Mouse (Mus musculus): ENCODE data around the gene Iqgap2. TPM values are rescaled to one million over a fixed set of nuclear protein-coding genes. Genes with fewer than 3 reads are reported as not detected.
A peak's percentile ranks its signal among the peaks of the same experiment; 100 is the strongest.

Iqgap2 gene
- polyA plus RNA-seq, 1 experiment from 2014 or later: 9.8 TPM

- Histone ChIP-seq H3K4me3 (ENCODE audit: low read depth, low read length) (no peak overlapping the region), H3K36me3 (ENCODE audit: insufficient read depth) (no peaks in the 10 kb centered on the region), H3K9me3 (ENCODE audit: low read depth, low read length) (no peaks in the 10 kb centered on the region), H3K9ac (no peak overlapping the region), H3K27ac (ENCODE audit: low read depth) (no peak overlapping the region), H3K4me2 (no peak overlapping the region), H3K27me3 (ENCODE audit: insufficient read depth, low read length) (no peaks in the 10 kb centered on the region), H3K4me1 (ENCODE audit: insufficient read depth) (peaks cover 6% of the 10 kb centered on the region)
- 76% methylated on average over 2 of the region's 2 CpGs for WGBS
- ATAC-seq (ENCODE audit: insufficient read depth): no peak
- DNase-seq: no peak
- no peak for TF ChIP-seq CTCF (IDR thresholded peaks at IDR 0.05; ENCODE audit: low read depth)
Observed at GRCm38 (mm10) chr13:95759810-95760209, 131.9 kb downstream of the Iqgap2 start.

- H3K27ac ChIP-seq (ENCODE audit: low read depth): no peak overlapping the region
- H3K27me3 ChIP-seq (ENCODE audit: insufficient read depth, low read length): no peaks in the 10 kb centered on the region
- 79% methylated on average over 5 of the region's 5 CpGs for WGBS
- no peaks in the 10 kb centered on the region for H3K36me3 ChIP-seq (ENCODE audit: insufficient read depth)
- no peak overlapping the region for H3K9ac ChIP-seq
- no peak overlapping the region for H3K4me3 ChIP-seq (ENCODE audit: low read depth, low read length)
- DNase-seq (no peak), ATAC-seq (ENCODE audit: insufficient read depth) (no peak)
- H3K4me2 ChIP-seq: no peak overlapping the region
- TF ChIP-seq CTCF (IDR thresholded peaks at IDR 0.05; ENCODE audit: low read depth): no peak
- H3K9me3 ChIP-seq (ENCODE audit: low read depth, low read length): no peaks in the 10 kb centered on the region
- H3K4me1 ChIP-seq (ENCODE audit: insufficient read depth): no peaks in the 10 kb centered on the region
Observed at GRCm38 (mm10) chr13:95754285-95754684, 137.4 kb downstream of the Iqgap2 start.

GRCm38 (mm10) chr13:95752386-95752785 is 139.3 kb downstream of the Iqgap2 start:
- no peak for ATAC-seq (ENCODE audit: insufficient read depth)
- Histone ChIP-seq H3K27me3 (ENCODE audit: insufficient read depth, low read length) (no peaks in the 10 kb centered on the region), H3K9ac (no peak overlapping the region), H3K4me2 (no peak overlapping the region), H3K4me1 (ENCODE audit: insufficient read depth) (0 out of 2 replicates have a peak, but pooled peaks cover 3% of the 10 kb centered on the region), H3K9me3 (ENCODE audit: low read depth, low read length) (no peaks in the 10 kb centered on the region), H3K4me3 (ENCODE audit: low read depth, low read length) (no peak overlapping the region), H3K27ac (ENCODE audit: low read depth) (no peak overlapping the region), H3K36me3 (ENCODE audit: insufficient read depth) (no peaks in the 10 kb centered on the region)
- TF ChIP-seq CTCF (IDR thresholded peaks at IDR 0.05; ENCODE audit: low read depth): no peak
- 70% methylated on average over 9 of the region's 9 CpGs for WGBS
- no peak for DNase-seq

GRCm38 (mm10) chr13:95747541-95747940 is 144.2 kb downstream of the Iqgap2 start:
- Histone ChIP-seq H3K27ac (ENCODE audit: low read depth) (no peak overlapping the region), H3K4me1 (ENCODE audit: insufficient read depth) (peaks cover 27% of the 10 kb centered on the region)

GRCm38 (mm10) chr13:95747101-95747500 is 144.6 kb downstream of the Iqgap2 start:
- Histone ChIP-seq H3K27ac (ENCODE audit: low read depth) (no peak overlapping the region), H3K36me3 (ENCODE audit: insufficient read depth) (no peaks in the 10 kb centered on the region), H3K9ac (no peak overlapping the region), H3K4me3 (ENCODE audit: low read depth, low read length) (no peak overlapping the region), H3K9me3 (ENCODE audit: low read depth, low read length) (no peaks in the 10 kb centered on the region), H3K4me2 (no peak overlapping the region), H3K4me1 (ENCODE audit: insufficient read depth) (peaks cover 31% of the 10 kb centered on the region), H3K27me3 (ENCODE audit: insufficient read depth, low read length) (no peaks in the 10 kb centered on the region)
- ATAC-seq (ENCODE audit: insufficient read depth) (no peak), DNase-seq (peak; percentile 23)
- 63% methylated on average over 7 of the region's 7 CpGs for WGBS
- TF ChIP-seq CTCF (IDR thresholded peaks at IDR 0.05; ENCODE audit: low read depth): no peak

More at GRCm38 (mm10) chr13:95747541-95747940, 144.2 kb downstream of the Iqgap2 start:
- H3K4me2 ChIP-seq: no peak overlapping the region
- no peaks in the 10 kb centered on the region for H3K27me3 ChIP-seq (ENCODE audit: insufficient read depth, low read length)
- no peaks in the 10 kb centered on the region for H3K9me3 ChIP-seq (ENCODE audit: low read depth, low read length)
- no peak overlapping the region for H3K9ac ChIP-seq
- no peak for ATAC-seq (ENCODE audit: insufficient read depth)
- H3K36me3 ChIP-seq (ENCODE audit: insufficient read depth): no peaks in the 10 kb centered on the region
- WGBS: 28% methylated on average over 11 of the region's 11 CpGs
- no peak for TF ChIP-seq CTCF (IDR thresholded peaks at IDR 0.05; ENCODE audit: low read depth)
- peak; percentile 47 for DNase-seq
- no peak overlapping the region for H3K4me3 ChIP-seq (ENCODE audit: low read depth, low read length)

GRCm38 (mm10) chr13:95746509-95746908 is 145.2 kb downstream of the Iqgap2 start:
- TF ChIP-seq CTCF (IDR thresholded peaks at IDR 0.05; ENCODE audit: low read depth): peak; percentile 80
- peak overlapping the region; percentile 15; the same call in 1 of the 2 replicates for H3K4me2 ChIP-seq
- DNase-seq (peak; percentile 77), ATAC-seq (ENCODE audit: insufficient read depth) (0 out of 2 replicates have a peak, but pooled peaks have one; percentile 38)
- no peaks in the 10 kb centered on the region for H3K9me3 ChIP-seq (ENCODE audit: low read depth, low read length)
- peaks cover 31% of the 10 kb centered on the region for H3K4me1 ChIP-seq (ENCODE audit: insufficient read depth)
- H3K4me3 ChIP-seq (ENCODE audit: low read depth, low read length): no peak overlapping the region
- H3K9ac ChIP-seq: no peak overlapping the region
- no peaks in the 10 kb centered on the region for H3K36me3 ChIP-seq (ENCODE audit: insufficient read depth)
- peak overlapping the region; percentile 61; the same call in 1 of the 2 replicates for H3K27ac ChIP-seq (ENCODE audit: low read depth)
- 7% methylated on average over 6 of the region's 6 CpGs for WGBS
- no peaks in the 10 kb centered on the region for H3K27me3 ChIP-seq (ENCODE audit: insufficient read depth, low read length)

- H3K4me2 ChIP-seq: no peak overlapping the region
- peak overlapping the region; percentile 61; the same call in 1 of the 2 replicates for H3K27ac ChIP-seq (ENCODE audit: low read depth)
- no peaks in the 10 kb centered on the region for H3K9me3 ChIP-seq (ENCODE audit: low read depth, low read length)
- H3K27me3 ChIP-seq (ENCODE audit: insufficient read depth, low read length): no peaks in the 10 kb centered on the region
- WGBS: 32% methylated on average over 4 of the region's 4 CpGs
- no peak overlapping the region for H3K9ac ChIP-seq
- H3K36me3 ChIP-seq (ENCODE audit: insufficient read depth): no peaks in the 10 kb centered on the region
- ATAC-seq (ENCODE audit: insufficient read depth) (peak; percentile 63), DNase-seq (peak; percentile 95)
- TF ChIP-seq CTCF (IDR thresholded peaks at IDR 0.05; ENCODE audit: low read depth): no peak
- peaks cover 31% of the 10 kb centered on the region for H3K4me1 ChIP-seq (ENCODE audit: insufficient read depth)
- H3K4me3 ChIP-seq (ENCODE audit: low read depth, low read length): no peak overlapping the region
Observed at GRCm38 (mm10) chr13:95745451-95745850, 146.3 kb downstream of the Iqgap2 start.

Data from lung, embryonic 14.5 days (tissue).